Mouse (Mus musculus) liver, embryonic 16.5 days (tissue): ENCODE results near the gene Cntnap4. TPM values are rescaled to one million over a fixed set of nuclear protein-coding genes. Genes with fewer than 3 reads are reported as not detected.

Experiments used
- ATAC-seq: fragments of 200-750 bp; cut with Nextera tagmentation; 2 replicates; pipeline ENCODE4 v1.8.0; 2017; ENCODE audit warnings: low read depth, mild to moderate bottlenecking, moderate number of reproducible peaks, moderate library complexity
- H3K27ac ChIP-seq: fragments of 300-500 bp; sonication (generic); 2 replicates; pipeline ENCODE4 v1.5.1; 2014; ENCODE audit warnings: mild to moderate bottlenecking, low read length
- H3K27me3 ChIP-seq: fragments of 300-500 bp; sonication (generic); 2 replicates; pipeline ENCODE4 v1.6.1; 2014; ENCODE audit warnings: low read depth, low read length, mixed read lengths; ENCODE audit not compliant: control insufficient read depth, insufficient read depth
- H3K36me3 ChIP-seq: fragments of 300-500 bp; sonication (generic); 2 replicates; pipeline ENCODE4 v1.6.1; 2014; ENCODE audit warnings: mild to moderate bottlenecking; ENCODE audit not compliant: control insufficient read depth, insufficient read depth
- H3K4me1 ChIP-seq: fragments of 300-500 bp; sonication (generic); 2 replicates; pipeline ENCODE4 v1.6.1; 2014; ENCODE audit warnings: low read depth, low read length, mixed read lengths; ENCODE audit not compliant: control insufficient read depth
- H3K4me2 ChIP-seq: fragments of 300-500 bp; sonication (generic); 2 replicates; pipeline ENCODE4 v1.6.1; 2014; ENCODE audit warnings: low read depth, low read length, mixed read lengths
- H3K4me3 ChIP-seq: fragments of 300-500 bp; sonication (generic); 2 replicates; pipeline ENCODE4 v1.5.1; 2014; ENCODE audit warnings: low read depth, mild to moderate bottlenecking, low read length
- H3K9ac ChIP-seq: fragments of 300-500 bp; sonication (generic); 2 replicates; pipeline ENCODE4 v1.6.1; 2014; ENCODE audit warnings: low read depth, low read length
- H3K9me3 ChIP-seq: fragments of 300-500 bp; sonication (generic); replicated peaks from 2 replicates; pipeline ENCODE4 v1.6.1; 2016; ENCODE audit warnings: low read length; ENCODE audit not compliant: control insufficient read depth
- WGBS: fragments of 180-500 bp; shearing (Covaris S2); extraction: QIAGEN DNeasy Blood & Tissue Kit; methylation state at CpG from one replicate; pipeline ENCODE4 v1.1.7; 2014; ENCODE audit not compliant: insufficient replicate concordance; 5-methylcytosine and 5-hydroxymethylcytosine counted together
- polyA plus RNA-seq: library from polyadenylated mRNA; unstranded; fragments of >200 nt; fragmentation: Nextera tagmentation; extraction: Ambion mirVana; gene quantifications from 2 replicates; pipeline ENCODE4 v1.2.1, GENCODE M21; 2015

Gene Cntnap4
- polyA plus RNA-seq, 1 experiment from 2014 or later = not detected

DNA sequence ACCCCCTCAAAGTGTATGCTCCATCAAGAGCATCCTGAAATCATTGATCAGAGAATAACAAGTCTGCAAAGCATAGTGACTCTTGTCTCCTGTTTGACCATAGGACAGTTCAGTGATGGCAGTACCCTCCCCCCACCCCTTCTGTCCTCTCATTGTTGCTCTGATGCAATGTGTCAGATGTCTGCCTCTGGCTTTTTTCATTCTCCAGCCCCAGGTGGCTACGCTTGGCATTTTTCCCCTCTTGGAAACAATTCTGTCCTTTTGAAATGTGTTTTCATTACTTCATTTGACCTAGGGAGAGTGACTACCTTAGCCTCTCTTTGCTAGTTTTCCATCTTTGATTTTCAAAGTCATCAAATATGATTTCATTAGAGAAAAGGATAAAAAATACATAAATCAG, 104.8 kb downstream of the Cntnap4 start:
- Histone ChIP-seq H3K4me2 (no peak overlapping the region), H3K4me3 (no peak overlapping the region), H3K4me1 (no peaks in the 10 kb centered on the region), H3K27me3 (no peaks in the 10 kb centered on the region), H3K9me3 (no peaks in the 10 kb centered on the region), H3K36me3 (no peaks in the 10 kb centered on the region), H3K27ac (no peak overlapping the region), H3K9ac (no peak overlapping the region)
- no peak for ATAC-seq
- 44% methylated on average over 1 of the region's 1 CpGs for WGBS

- no peak overlapping the region for H3K4me2 ChIP-seq
- no peak overlapping the region for H3K9ac ChIP-seq
- peaks cover 2% of the 10 kb centered on the region; the same call in 1 of the 2 replicates for H3K9me3 ChIP-seq
- H3K4me1 ChIP-seq = no peaks in the 10 kb centered on the region
- 71% methylated on average over 9 of the region's 9 CpGs for WGBS
- no peaks in the 10 kb centered on the region for H3K27me3 ChIP-seq
- no peak overlapping the region for H3K4me3 ChIP-seq
- H3K27ac ChIP-seq = no peak overlapping the region
- no peak for ATAC-seq
- no peaks in the 10 kb centered on the region for H3K36me3 ChIP-seq
These were observed 111.9 kb downstream of the Cntnap4 start for GRCm38 (mm10) chr8:112681757-112682156.

DNA sequence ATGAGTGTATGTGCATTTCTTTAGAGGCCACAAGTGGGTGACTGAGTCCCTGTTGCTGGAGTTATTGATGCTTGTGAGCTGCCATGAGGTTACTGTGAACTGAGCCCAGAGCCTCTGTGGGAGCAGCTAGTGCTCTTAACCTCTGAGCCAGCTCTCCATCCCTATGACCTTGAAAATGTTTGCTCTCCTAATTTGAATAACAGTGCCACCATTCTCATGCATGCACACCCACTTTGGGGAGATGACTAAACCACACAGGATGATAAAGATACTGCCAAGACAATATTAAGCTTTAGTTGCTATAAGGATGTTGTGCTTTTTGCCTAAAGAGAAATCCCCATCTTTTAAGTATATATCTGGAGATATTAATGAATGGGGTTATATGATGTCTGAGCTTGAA, 125.9 kb downstream of the Cntnap4 start:
- Histone ChIP-seq H3K36me3 (no peaks in the 10 kb centered on the region), H3K4me1 (no peaks in the 10 kb centered on the region), H3K27me3 (no peaks in the 10 kb centered on the region), H3K4me2 (no peak overlapping the region), H3K9ac (no peak overlapping the region), H3K27ac (no peak overlapping the region), H3K4me3 (no peak overlapping the region), H3K9me3 (no peaks in the 10 kb centered on the region)
- ATAC-seq = no peak

DNA sequence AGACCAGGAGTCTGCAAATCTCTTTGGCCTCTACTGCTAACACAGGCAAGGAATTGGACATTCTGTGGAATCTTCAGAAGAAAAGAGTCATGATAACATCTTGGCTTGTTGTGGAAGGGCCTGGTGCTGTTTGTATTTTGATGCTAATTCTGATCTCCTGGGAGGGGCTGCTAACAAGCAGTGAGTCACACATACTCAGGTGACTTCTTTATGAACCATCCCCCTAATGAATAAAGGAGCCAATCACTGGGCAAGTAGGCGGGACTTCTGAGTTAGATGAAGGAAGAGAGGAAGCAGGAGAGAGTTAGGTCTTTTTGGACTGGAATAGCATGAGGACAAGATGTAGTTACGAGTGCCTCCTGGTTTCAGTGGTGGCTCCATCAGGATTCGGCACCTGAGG, 128.3 kb downstream of the Cntnap4 start:
- 56% methylated on average over 3 of the region's 3 CpGs for WGBS
- H3K36me3 ChIP-seq = no peaks in the 10 kb centered on the region
- no peak overlapping the region for H3K4me3 ChIP-seq
- H3K9me3 ChIP-seq = no peaks in the 10 kb centered on the region
- no peak for ATAC-seq
- no peak overlapping the region for H3K9ac ChIP-seq
- H3K4me1 ChIP-seq = no peaks in the 10 kb centered on the region
- H3K27ac ChIP-seq = no peak overlapping the region
- no peaks in the 10 kb centered on the region for H3K27me3 ChIP-seq
- H3K4me2 ChIP-seq = no peak overlapping the region

DNA sequence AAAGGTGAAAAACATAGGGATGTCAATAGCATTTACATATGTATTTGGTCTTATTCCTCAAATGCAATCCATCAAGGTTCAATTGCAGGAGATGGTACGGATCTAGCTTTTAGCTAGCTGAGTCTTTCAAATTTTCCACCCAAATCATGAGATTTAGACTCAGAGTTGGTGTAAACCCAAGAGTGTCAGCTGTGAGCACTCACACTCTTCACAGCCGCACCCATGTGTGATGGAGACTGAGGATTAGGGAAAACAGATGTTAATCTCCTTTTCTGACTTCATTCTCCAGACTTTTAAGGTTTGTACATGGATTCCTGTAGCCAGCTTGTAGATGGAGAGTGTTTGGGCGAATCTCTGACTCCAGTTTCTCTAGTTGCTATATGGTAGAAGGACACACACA, 147.1 kb downstream of the Cntnap4 start:
- no peak overlapping the region for H3K27ac ChIP-seq
- H3K9ac ChIP-seq = no peak overlapping the region
- H3K9me3 ChIP-seq = peaks cover 1% of the 10 kb centered on the region; the same call in 1 of the 2 replicates
- H3K27me3 ChIP-seq = no peaks in the 10 kb centered on the region
- ATAC-seq = no peak
- WGBS = 36% methylated on average over 3 of the region's 3 CpGs
- no peak overlapping the region for H3K4me2 ChIP-seq
- H3K4me1 ChIP-seq = no peaks in the 10 kb centered on the region
- no peaks in the 10 kb centered on the region for H3K36me3 ChIP-seq
- no peak overlapping the region for H3K4me3 ChIP-seq

- 56% methylated on average over 9 of the region's 9 CpGs for WGBS
- H3K36me3 ChIP-seq = no peaks in the 10 kb centered on the region
- no peak overlapping the region for H3K9ac ChIP-seq
- no peaks in the 10 kb centered on the region for H3K4me1 ChIP-seq
- H3K27ac ChIP-seq = no peak overlapping the region
- no peak overlapping the region for H3K4me2 ChIP-seq
- no peak overlapping the region for H3K4me3 ChIP-seq
- ATAC-seq = no peak
- H3K9me3 ChIP-seq = 0 out of 2 replicates have a peak, but pooled peaks cover 2% of the 10 kb centered on the region
- H3K27me3 ChIP-seq = no peaks in the 10 kb centered on the region
These were observed 155.1 kb downstream of the Cntnap4 start for GRCm38 (mm10) chr8:112724918-112725317.

DNA sequence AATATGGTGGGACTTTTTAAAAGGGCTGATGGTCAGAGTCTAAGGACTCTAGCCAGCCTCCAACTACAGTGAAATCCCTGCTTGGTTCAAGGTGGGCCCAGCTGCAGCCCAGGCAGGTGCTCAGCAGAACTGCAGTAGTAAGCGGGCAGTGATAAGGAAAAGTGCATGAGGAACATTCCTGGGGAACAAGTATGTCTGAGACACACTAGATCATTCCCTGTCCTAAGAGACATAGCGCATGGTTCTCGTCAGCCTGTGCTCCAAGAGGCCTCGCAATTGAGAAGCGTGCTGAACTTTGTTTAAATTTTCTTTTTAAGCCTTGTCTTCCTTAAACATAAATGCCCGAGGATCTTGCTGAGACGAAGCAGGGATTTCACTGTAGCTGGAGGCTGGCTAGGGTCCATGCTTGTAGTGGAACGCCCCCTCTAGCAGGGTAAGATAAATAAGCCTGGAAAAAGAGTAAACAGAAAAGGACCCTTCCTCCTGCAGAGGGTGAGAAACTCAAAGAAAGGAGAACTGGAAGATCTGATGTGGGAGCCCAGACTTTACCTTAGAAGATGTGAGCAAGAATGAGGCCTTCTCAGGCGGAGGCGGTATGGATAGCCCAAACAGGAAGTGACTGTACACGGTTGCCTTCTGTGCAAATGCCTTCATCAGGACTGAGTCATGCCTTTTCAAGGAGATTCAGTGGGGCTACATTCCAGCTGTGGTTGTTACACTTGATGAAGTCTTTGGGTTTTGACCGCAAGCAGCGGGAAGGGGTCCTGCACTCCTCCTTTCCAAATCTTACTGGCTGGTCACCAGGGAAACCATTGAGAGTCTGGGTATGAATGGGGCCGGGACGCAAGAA, 161.0 kb downstream of the Cntnap4 start:
- WGBS = 63% methylated on average over 15 of the region's 15 CpGs

DNA sequence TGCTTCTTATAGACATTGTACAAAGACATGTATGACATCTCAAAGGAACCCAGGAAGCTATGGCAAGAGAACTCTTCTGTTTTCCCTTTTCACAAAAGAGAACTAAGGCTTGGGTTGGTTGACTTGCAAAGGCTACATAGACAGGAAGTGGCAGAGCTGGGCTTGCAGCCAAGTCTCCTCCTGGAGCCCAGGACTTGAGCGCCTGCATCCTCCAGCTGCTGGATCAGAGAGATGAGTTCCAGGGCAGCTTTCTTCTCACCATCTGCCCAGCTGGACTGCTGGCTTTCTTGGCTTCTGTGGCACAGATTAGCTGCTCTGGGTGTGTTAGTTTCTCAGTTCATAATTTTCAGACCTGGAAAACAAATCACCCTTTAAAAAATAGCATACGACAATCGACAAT, 165.7 kb downstream of the Cntnap4 start:
- Histone ChIP-seq H3K36me3 (no peaks in the 10 kb centered on the region), H3K27ac (no peak overlapping the region), H3K27me3 (no peaks in the 10 kb centered on the region), H3K9ac (no peak overlapping the region), H3K9me3 (0 out of 2 replicates have a peak, but pooled peaks cover 4% of the 10 kb centered on the region), H3K4me3 (no peak overlapping the region), H3K4me1 (no peaks in the 10 kb centered on the region), H3K4me2 (no peak overlapping the region)
- no peak for ATAC-seq
- 60% methylated on average over 3 of the region's 3 CpGs for WGBS

More for the DNA sequence above, 161.0 kb downstream of the Cntnap4 start:
- no peak overlapping the region for H3K4me2 ChIP-seq
- no peak overlapping the region for H3K9ac ChIP-seq
- no peaks in the 10 kb centered on the region for H3K4me1 ChIP-seq
- ATAC-seq = no peak
- H3K9me3 ChIP-seq = 0 out of 2 replicates have a peak, but pooled peaks cover 4% of the 10 kb centered on the region
- no peaks in the 10 kb centered on the region for H3K27me3 ChIP-seq
- H3K4me3 ChIP-seq = no peak overlapping the region
- no peaks in the 10 kb centered on the region for H3K36me3 ChIP-seq
- no peak overlapping the region for H3K27ac ChIP-seq

- Histone ChIP-seq H3K36me3 (no peaks in the 10 kb centered on the region), H3K4me2 (no peak overlapping the region), H3K27me3 (no peaks in the 10 kb centered on the region), H3K9ac (no peak overlapping the region), H3K27ac (no peak overlapping the region), H3K9me3 (no peaks in the 10 kb centered on the region), H3K4me3 (no peak overlapping the region), H3K4me1 (no peaks in the 10 kb centered on the region)
- WGBS = 61% methylated on average over 4 of the region's 4 CpGs
- ATAC-seq = no peak
These were observed 173.5 kb downstream of the Cntnap4 start for GRCm38 (mm10) chr8:112743331-112743730.
